8 mouse cellular contexts compared by ENCODE assay signal in genomic region chr16:29814655-29815054, GRCm38 (mm10).
DNase-seq lines count a peak whose midpoint lies in the region; ATAC-seq and TF ChIP-seq lines count a peak whose summit lies in the region.

No protein-coding gene starts in this region.

- 69% methylated on average over 2 of the region's 2 CpGs for WGBS in kidney, adult 2 months
- 60% methylated on average over 2 of the region's 2 CpGs for WGBS in embryonic facial prominence, embryonic 11.5 days
- 58% methylated on average over 2 of the region's 2 CpGs for WGBS in forebrain, embryonic 14.5 days
- WGBS in midbrain, embryonic 13.5 days: 63% methylated on average over 2 of the region's 2 CpGs

- no peaks in the 10 kb centered on the region for H3K36me3 ChIP-seq in kidney, adult 2 months (ENCODE audit: control insufficient read depth, insufficient read depth, low read length)
- H3K36me3 ChIP-seq in embryonic facial prominence, embryonic 11.5 days (replicated peaks; ENCODE audit: control insufficient read depth, insufficient read depth, low read depth, low read length): no peaks in the 10 kb centered on the region
- no peaks in the 10 kb centered on the region for H3K36me3 ChIP-seq in forebrain, embryonic 14.5 days (ENCODE audit: control insufficient read depth, insufficient read depth, low read length)
- no peaks in the 10 kb centered on the region for H3K36me3 ChIP-seq in midbrain, embryonic 13.5 days

- no peak for ATAC-seq in embryonic facial prominence, embryonic 11.5 days (replicated peaks; ENCODE audit: insufficient number of reproducible peaks, low FRiP score, low TSS enrichment, low read depth)
- no peak for ATAC-seq in forebrain, embryonic 14.5 days
- no peak for ATAC-seq in midbrain, embryonic 13.5 days

- peaks cover 11% of the 10 kb centered on the region; the same call in 1 of the 2 replicates for H3K4me1 ChIP-seq in kidney, adult 2 months (ENCODE audit: control insufficient read depth, insufficient read depth, low read length)
- peaks cover 5% of the 10 kb centered on the region for H3K4me1 ChIP-seq in embryonic facial prominence, embryonic 11.5 days (ENCODE audit: control insufficient read depth, insufficient read depth, low read length)
- H3K4me1 ChIP-seq in forebrain, embryonic 14.5 days (ENCODE audit: control insufficient read depth, insufficient read depth, low read length): no peaks in the 10 kb centered on the region; the same call in none of the 2 replicates
- H3K4me1 ChIP-seq in midbrain, embryonic 13.5 days (replicated peaks): peaks cover 26% of the 10 kb centered on the region

- no peak overlapping the region for H3K4me2 ChIP-seq in embryonic facial prominence, embryonic 11.5 days (ENCODE audit: low read depth, low read length)
- H3K4me2 ChIP-seq in forebrain, embryonic 14.5 days (ENCODE audit: low read length): peak overlapping the region; percentile 98
- H3K4me2 ChIP-seq in midbrain, embryonic 13.5 days (replicated peaks): peak overlapping the region; percentile 96; the same call in 1 of the 2 replicates

- TF ChIP-seq CTCF in kidney, adult 2 months (conservative IDR thresholded peaks at IDR 0.05; ENCODE audit: insufficient read depth, insufficient read length, low read depth, low read length): no peak

- no peak for TF ChIP-seq POLR2A in kidney, adult 2 months (IDR thresholded peaks at IDR 0.05; ENCODE audit: low read depth, low read length)

- peak overlapping the region; percentile 92 for H3K9ac ChIP-seq in embryonic facial prominence, embryonic 11.5 days (replicated peaks; ENCODE audit: low read length)
- no peak overlapping the region for H3K9ac ChIP-seq in forebrain, embryonic 14.5 days (ENCODE audit: low read length)
- H3K9ac ChIP-seq in midbrain, embryonic 13.5 days (replicated peaks): no peak overlapping the region

- no peaks in the 10 kb centered on the region for H3K27me3 ChIP-seq in kidney, adult 2 months (replicated peaks; ENCODE audit: control insufficient read depth, insufficient read depth, low read length)
- no peaks in the 10 kb centered on the region; the same call in 1 of the 2 replicates for H3K27me3 ChIP-seq in embryonic facial prominence, embryonic 11.5 days (ENCODE audit: control insufficient read depth, insufficient read depth, low read length)
- 0 out of 2 replicates have a peak, but pooled peaks cover 3% of the 10 kb centered on the region for H3K27me3 ChIP-seq in forebrain, embryonic 14.5 days (replicated peaks; ENCODE audit: control insufficient read depth, insufficient read depth, low read length)
- H3K27me3 ChIP-seq in midbrain, embryonic 13.5 days: peaks cover 59% of the 10 kb centered on the region

- DNase-seq in kidney, adult 2 months: peak; percentile 26
- DNase-seq in kidney, adult 8-10 months: no peak
- no peak for DNase-seq in embryonic facial prominence, embryonic 11.5 days (ENCODE audit: low spot score)
- DNase-seq in forebrain, embryonic 14.5 days (ENCODE audit: low spot score): no peak
- no peak for DNase-seq in cerebellum, adult 11-12 months
- no peak for DNase-seq in ovary, postnatal 10 days (ENCODE audit: low spot score)
- no peak for DNase-seq in gastrocnemius, adult 8-10 months (ENCODE audit: low spot score in 2 of 2)

- no peak overlapping the region for H3K4me3 ChIP-seq in kidney, adult 2 months (ENCODE audit: insufficient read depth, low read depth, low read length)
- no peak overlapping the region for H3K4me3 ChIP-seq in embryonic facial prominence, embryonic 11.5 days (ENCODE audit: low read depth, low read length)
- H3K4me3 ChIP-seq in forebrain, embryonic 14.5 days (ENCODE audit: low read depth, low read length): 0 out of 2 replicates have a peak overlapping the region, but pooled peaks have one; percentile 57
- H3K4me3 ChIP-seq in midbrain, embryonic 13.5 days (replicated peaks): no peak overlapping the region; the same call in 1 of the 2 replicates

- H3K9me3 ChIP-seq in embryonic facial prominence, embryonic 11.5 days (replicated peaks; ENCODE audit: control insufficient read depth, low read length): no peaks in the 10 kb centered on the region
- no peaks in the 10 kb centered on the region for H3K9me3 ChIP-seq in forebrain, embryonic 14.5 days (replicated peaks; ENCODE audit: control insufficient read depth, low read length)
- H3K9me3 ChIP-seq in midbrain, embryonic 13.5 days: no peaks in the 10 kb centered on the region

- H3K27ac ChIP-seq in kidney, adult 2 months (ENCODE audit: insufficient read depth, low read depth, low read length): 0 out of 2 replicates have a peak overlapping the region, but pooled peaks have one; percentile 52
- H3K27ac ChIP-seq in embryonic facial prominence, embryonic 11.5 days (replicated peaks; ENCODE audit: low read depth, low read length): no peak overlapping the region
- H3K27ac ChIP-seq in forebrain, embryonic 14.5 days (ENCODE audit: low read depth, low read length): peak overlapping the region; percentile 92; the same call in 1 of the 2 replicates
- H3K27ac ChIP-seq in midbrain, embryonic 13.5 days: no peak overlapping the region

Comparison
In these comparisons a context has a peak if more than half of its experiments do, and no peak if none do; other contexts are left out.
1. H3K27ac ChIP-seq: peak in kidney, adult 2 months (single experiment) and forebrain, embryonic 14.5 days (single experiment); none in embryonic facial prominence, embryonic 11.5 days (single experiment) and midbrain, embryonic 13.5 days (single experiment).